Mouse (Mus musculus) liver, embryonic 11.5 days (tissue): ENCODE data around the gene Nyap2. TPM values are rescaled to one million over a fixed set of nuclear protein-coding genes. Genes with fewer than 3 reads are reported as not detected.

ENCODE experiments used
- ATAC-seq: fragments of 200-750 bp; cut with Nextera tagmentation; replicated peaks from 2 replicates; pipeline ENCODE4 v1.8.0; 2017; ENCODE audit warnings: moderate number of reproducible peaks, mild to moderate bottlenecking, moderate TSS enrichment, moderate library complexity; ENCODE audit not compliant: low FRiP score
- DNase-seq: peaks from one replicate; pipeline ENCODE4 v3.0.0-alpha.2; 2017; ENCODE audit warnings: low spot score
- H3K27ac ChIP-seq: fragments of 300-500 bp; sonication (generic); 2 replicates; pipeline ENCODE4 v1.5.1; 2014; ENCODE audit warnings: mild to moderate bottlenecking, low read depth, low read length, control low read depth
- H3K27me3 ChIP-seq: fragments of 300-500 bp; sonication (generic); replicated peaks from 2 replicates; pipeline ENCODE4 v1.6.1; 2014; ENCODE audit warnings: low read length, mixed read lengths; ENCODE audit not compliant: control insufficient read depth, insufficient read depth
- H3K36me3 ChIP-seq: fragments of 300-500 bp; sonication (generic); 2 replicates; pipeline ENCODE4 v1.6.1; 2014; ENCODE audit warnings: mild to moderate bottlenecking, low read length, moderate library complexity, mixed read lengths; ENCODE audit not compliant: control insufficient read depth, insufficient read depth
- H3K4me1 ChIP-seq: fragments of 300-500 bp; sonication (generic); replicated peaks from 2 replicates; pipeline ENCODE4 v1.6.1; 2014; ENCODE audit warnings: low read length, mixed read lengths; ENCODE audit not compliant: control insufficient read depth, insufficient read depth
- H3K4me2 ChIP-seq: fragments of 300-500 bp; sonication (generic); 2 replicates; pipeline ENCODE4 v1.6.1; 2014; ENCODE audit warnings: mild to moderate bottlenecking, control low read depth, moderate library complexity
- H3K4me3 ChIP-seq: fragments of 300-500 bp; sonication (generic); 2 replicates; pipeline ENCODE4 v1.5.1; 2014; ENCODE audit warnings: low read depth, low read length, control low read depth
- H3K9ac ChIP-seq: fragments of 300-500 bp; sonication (generic); 2 replicates; pipeline ENCODE4 v1.6.1; 2014; ENCODE audit warnings: low read depth, low read length, control low read depth
- H3K9me3 ChIP-seq: fragments of 300-500 bp; sonication (generic); 2 replicates; pipeline ENCODE4 v1.6.1; 2016; ENCODE audit warnings: low read length, inconsistent platforms, mixed read lengths; ENCODE audit not compliant: control insufficient read depth
- WGBS: fragments of 180-500 bp; shearing (Covaris S2); extraction: QIAGEN DNeasy Blood & Tissue Kit; methylation state at CpG from one replicate; pipeline ENCODE4 v1.1.7; 2014; 5-methylcytosine and 5-hydroxymethylcytosine counted together
- polyA plus RNA-seq: library from polyadenylated mRNA; unstranded; fragments of >200 nt; fragmentation: Nextera tagmentation; extraction: Ambion mirVana; gene quantifications from 2 replicates; pipeline ENCODE4 v1.2.1, GENCODE M21; 2014

Nyap2 gene
- polyA plus RNA-seq, 1 experiment from 2014 or later, result not detected

DNA sequence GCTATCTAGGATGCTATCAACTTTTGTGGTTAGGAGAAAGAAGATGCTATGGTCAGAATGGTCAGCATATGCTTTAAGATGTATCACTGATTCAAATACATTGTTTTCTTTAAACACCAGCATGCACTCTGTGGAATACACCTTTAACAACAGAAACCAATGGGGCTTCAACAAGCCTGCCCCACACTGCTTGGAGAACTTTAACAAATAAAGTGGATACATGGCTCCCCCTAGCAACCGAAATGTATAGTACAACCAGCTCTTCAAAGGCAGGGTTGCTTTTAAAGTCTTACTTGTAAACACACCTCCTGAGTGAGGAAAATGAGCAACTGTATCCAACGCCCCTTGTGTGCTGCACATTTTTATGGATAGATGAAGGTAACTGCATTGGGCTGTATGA is 224.9 kb downstream of the Nyap2 start:
- DNase-seq (no peak), ATAC-seq (no peak)
- WGBS, result 10% methylated on average over 2 of the region's 2 CpGs
- H3K27me3 ChIP-seq, result no peaks in the 10 kb centered on the region
- H3K4me1 ChIP-seq, result no peaks in the 10 kb centered on the region
- no peak overlapping the region for H3K4me2 ChIP-seq
- H3K9me3 ChIP-seq, result no peaks in the 10 kb centered on the region
- H3K4me3 ChIP-seq, result no peak overlapping the region
- H3K27ac ChIP-seq, result no peak overlapping the region
- H3K36me3 ChIP-seq, result no peaks in the 10 kb centered on the region
- no peak overlapping the region for H3K9ac ChIP-seq

GRCm38 (mm10) chr1:81303389-81303788 is 226.6 kb downstream of the Nyap2 start:
- no peaks in the 10 kb centered on the region for H3K27me3 ChIP-seq
- H3K9ac ChIP-seq, result no peak overlapping the region
- no peak overlapping the region for H3K27ac ChIP-seq
- no peaks in the 10 kb centered on the region for H3K9me3 ChIP-seq
- no peak overlapping the region for H3K4me3 ChIP-seq
- DNase-seq (no peak), ATAC-seq (no peak)
- 60% methylated on average over 3 of the region's 3 CpGs for WGBS
- no peaks in the 10 kb centered on the region for H3K4me1 ChIP-seq
- no peaks in the 10 kb centered on the region for H3K36me3 ChIP-seq
- H3K4me2 ChIP-seq, result no peak overlapping the region

DNA sequence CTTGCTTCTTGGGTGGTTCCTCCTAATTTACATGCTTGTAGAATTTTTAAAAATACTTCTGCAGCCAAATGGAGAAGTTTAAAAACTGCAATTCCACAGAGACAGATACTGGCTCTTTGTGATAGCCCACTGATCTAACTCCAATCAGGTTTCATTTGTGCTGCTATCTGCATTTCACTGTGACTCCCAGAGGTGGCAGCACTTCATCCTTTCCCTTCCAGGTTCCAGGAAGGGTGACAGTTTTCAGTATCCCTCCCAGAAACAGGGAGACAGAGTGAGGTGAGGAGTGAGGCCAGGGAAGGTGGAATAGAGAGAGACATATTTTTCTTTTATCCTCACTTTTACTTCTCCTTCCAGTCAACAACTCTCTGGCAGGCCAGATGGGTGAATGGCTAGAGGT is 230.7 kb downstream of the Nyap2 start:
- Histone ChIP-seq H3K36me3 (no peaks in the 10 kb centered on the region), H3K27ac (no peak overlapping the region), H3K4me1 (no peaks in the 10 kb centered on the region), H3K27me3 (no peaks in the 10 kb centered on the region), H3K4me2 (no peak overlapping the region), H3K4me3 (no peak overlapping the region), H3K9ac (no peak overlapping the region), H3K9me3 (no peaks in the 10 kb centered on the region)
- ATAC-seq (no peak), DNase-seq (no peak)

DNA sequence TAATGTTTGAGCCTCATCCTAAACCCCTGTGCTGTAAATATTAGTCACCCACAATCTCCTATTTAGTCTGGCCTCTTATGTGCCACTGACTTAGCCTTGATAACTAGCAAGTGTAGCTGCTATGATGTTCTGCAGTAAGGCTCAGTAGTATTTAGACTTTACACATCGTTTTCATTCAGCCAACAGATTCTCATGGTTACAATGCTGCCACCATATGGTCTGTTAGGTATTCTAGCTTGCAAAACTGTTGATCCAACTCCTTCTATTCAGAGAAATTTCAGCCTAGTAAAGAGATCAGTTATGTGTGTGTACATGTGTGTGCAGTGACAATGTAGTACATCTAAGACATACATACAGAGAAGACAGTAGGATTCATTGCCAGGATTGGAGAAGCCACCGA is 231.2 kb downstream of the Nyap2 start:
- Histone ChIP-seq H3K4me2 (no peak overlapping the region), H3K27ac (no peak overlapping the region), H3K4me3 (no peak overlapping the region), H3K9me3 (no peaks in the 10 kb centered on the region), H3K27me3 (no peaks in the 10 kb centered on the region), H3K4me1 (no peaks in the 10 kb centered on the region), H3K36me3 (no peaks in the 10 kb centered on the region), H3K9ac (no peak overlapping the region)
- 60% methylated on average over 2 of the region's 2 CpGs for WGBS
- ATAC-seq (no peak), DNase-seq (no peak)

GRCm38 (mm10) chr1:81310087-81310626 is 233.4 kb downstream of the Nyap2 start:
- no peak overlapping the region for H3K27ac ChIP-seq
- H3K4me2 ChIP-seq, result no peak overlapping the region
- no peak for ATAC-seq
- no peak overlapping the region for H3K9ac ChIP-seq
- no peak overlapping the region for H3K4me3 ChIP-seq
- H3K27me3 ChIP-seq, result no peaks in the 10 kb centered on the region
- H3K36me3 ChIP-seq, result no peaks in the 10 kb centered on the region
- 0% methylated on average over 1 of the region's 1 CpGs for WGBS
- peak; percentile 33 for DNase-seq
- H3K4me1 ChIP-seq, result no peaks in the 10 kb centered on the region
- H3K9me3 ChIP-seq, result no peaks in the 10 kb centered on the region

- Histone ChIP-seq H3K9ac (no peak overlapping the region), H3K4me2 (no peak overlapping the region), H3K4me3 (no peak overlapping the region), H3K9me3 (no peaks in the 10 kb centered on the region), H3K36me3 (no peaks in the 10 kb centered on the region), H3K4me1 (no peaks in the 10 kb centered on the region), H3K27ac (no peak overlapping the region), H3K27me3 (no peaks in the 10 kb centered on the region)
- ATAC-seq (no peak), DNase-seq (peak; percentile 46)
- WGBS, result 58% methylated on average over 9 of the region's 9 CpGs
Measured at GRCm38 (mm10) chr1:81316403-81316994, 239.7 kb downstream of the Nyap2 start.

DNA sequence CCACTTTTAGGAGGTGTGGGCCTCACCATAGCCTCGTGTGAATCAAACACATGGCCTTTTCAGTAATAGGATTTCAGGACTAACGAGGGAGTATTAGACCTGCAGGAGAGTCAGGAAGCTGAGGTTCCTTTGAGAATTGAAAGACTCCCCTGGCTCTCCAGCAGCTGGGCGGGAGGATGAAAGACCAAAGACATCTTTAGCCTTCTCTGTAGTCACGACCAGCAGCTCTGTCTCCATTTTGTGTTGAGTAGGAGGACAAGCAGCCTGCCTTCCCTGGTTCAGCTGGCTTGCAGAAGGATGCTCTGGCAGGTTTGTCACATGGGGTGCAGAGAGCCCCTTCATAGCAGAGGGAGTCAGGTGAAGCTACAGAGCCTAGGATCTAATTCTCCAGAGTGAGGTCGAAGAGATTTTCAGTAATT is 240.3 kb downstream of the Nyap2 start:
- Histone ChIP-seq H3K4me2 (no peak overlapping the region), H3K36me3 (no peaks in the 10 kb centered on the region), H3K27ac (no peak overlapping the region), H3K4me1 (no peaks in the 10 kb centered on the region), H3K9ac (no peak overlapping the region), H3K27me3 (no peaks in the 10 kb centered on the region), H3K9me3 (no peaks in the 10 kb centered on the region), H3K4me3 (no peak overlapping the region)
- DNase-seq (peak; percentile 30), ATAC-seq (no peak)
- 67% methylated on average over 5 of the region's 5 CpGs for WGBS

DNA sequence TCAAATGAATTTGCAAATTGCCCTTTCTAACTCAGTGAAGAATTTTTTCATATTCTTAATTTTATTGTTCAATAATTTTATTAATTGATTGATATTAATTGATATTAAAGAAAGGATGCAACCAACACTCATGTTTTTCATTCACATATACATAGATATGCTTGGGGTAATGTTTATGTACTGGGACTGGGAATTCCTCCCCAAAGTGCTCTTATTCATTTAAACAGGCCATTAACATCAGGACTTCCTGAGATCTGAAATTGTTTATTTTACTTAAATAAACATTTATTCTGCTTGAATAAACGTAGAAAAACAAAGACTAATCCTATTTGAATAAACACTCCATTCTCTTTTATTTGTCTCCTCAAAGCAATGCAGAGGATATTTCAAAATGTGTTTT is 311.0 kb downstream of the Nyap2 start:
- Histone ChIP-seq H3K9me3 (no peaks in the 10 kb centered on the region), H3K36me3 (no peaks in the 10 kb centered on the region), H3K27ac (no peak overlapping the region), H3K9ac (no peak overlapping the region), H3K27me3 (no peaks in the 10 kb centered on the region), H3K4me1 (no peaks in the 10 kb centered on the region), H3K4me3 (no peak overlapping the region), H3K4me2 (no peak overlapping the region)
- ATAC-seq (no peak), DNase-seq (no peak)
- WGBS, result 18% methylated on average over 1 of the region's 1 CpGs
